Mouse (Mus musculus) megakaryocyte, embryonic 14.5 days (primary cell): ENCODE results near the gene Fam219b.

Source experiments
- FLI1 ChIP-seq: IDR thresholded peaks from 2 replicates; pipeline ENCODE4 v1.6.1; 2012; ENCODE audit warnings: low read length, inconsistent platforms, mixed read lengths
- GATA1 ChIP-seq: IDR thresholded peaks from 3 replicates; pipeline ENCODE4 v1.6.1; 2012; ENCODE audit warnings: mixed read lengths, low read length, inconsistent platforms, borderline replicate concordance

DNA sequence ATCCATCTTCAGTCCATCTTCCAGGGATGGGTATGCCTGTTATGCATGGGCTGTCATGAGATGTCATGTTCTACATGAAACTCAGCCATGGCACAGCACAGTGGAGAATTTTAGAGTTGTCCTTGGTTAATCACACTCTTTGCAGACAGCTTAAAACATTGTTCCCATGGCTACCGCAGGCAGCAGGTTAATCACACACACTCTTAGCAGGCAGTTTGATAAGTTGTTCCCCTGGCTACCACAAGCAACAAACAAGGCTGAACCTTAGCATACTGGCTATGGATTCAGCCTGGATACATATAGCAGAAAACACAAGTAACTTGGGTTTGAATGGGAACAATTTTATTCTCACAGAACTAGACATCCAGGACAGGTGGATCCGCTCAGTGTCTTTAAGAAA is 43.8 kb upstream of the Fam219b start:
- no peak for TF ChIP-seq GATA1
- TF ChIP-seq FLI1: no peak
